Mouse (Mus musculus) limb, embryonic 14.5 days (tissue): ENCODE measurements around the gene Gm11077. TPM values are rescaled to one million over a fixed set of nuclear protein-coding genes. Genes with fewer than 3 reads are reported as not detected.

ENCODE experiments used
- ATAC-seq: fragments of 200-750 bp; cut with Nextera tagmentation; 2 replicates; pipeline ENCODE4 v1.8.0; 2017; ENCODE audit warnings: low read depth, moderate number of reproducible peaks, moderate TSS enrichment; ENCODE audit not compliant: low FRiP score
- DNase-seq: peaks from one replicate; pipeline ENCODE4 v3.0.0-alpha.2; 2015; ENCODE audit warnings: low spot score
- H3K27ac ChIP-seq: fragments of 300-500 bp; sonication (generic); replicated peaks from 2 replicates; pipeline ENCODE4 v1.5.1; 2014; ENCODE audit warnings: low read depth, mild to moderate bottlenecking, low read length, moderate library complexity, mixed read lengths
- H3K27me3 ChIP-seq: fragments of 300-500 bp; sonication (generic); 2 replicates; pipeline ENCODE4 v1.6.1; 2014; ENCODE audit warnings: low read length, mixed read lengths; ENCODE audit not compliant: control insufficient read depth, insufficient read depth
- H3K36me3 ChIP-seq: fragments of 300-500 bp; sonication (generic); 2 replicates; pipeline ENCODE4 v1.6.1; 2014; ENCODE audit warnings: mild to moderate bottlenecking, low read length, moderate library complexity, mixed read lengths; ENCODE audit not compliant: control insufficient read depth, insufficient read depth
- H3K4me1 ChIP-seq: fragments of 300-500 bp; sonication (generic); 2 replicates; pipeline ENCODE4 v1.6.1; 2014; ENCODE audit warnings: antibody characterized with exemption, low read length, mixed read lengths; ENCODE audit not compliant: control insufficient read depth, insufficient read depth
- H3K4me2 ChIP-seq: fragments of 300-500 bp; sonication (generic); replicated peaks from 2 replicates; pipeline ENCODE4 v1.6.1; 2014; ENCODE audit warnings: low read depth, mild to moderate bottlenecking, low read length, moderate library complexity; ENCODE audit not compliant: severe bottlenecking
- H3K4me3 ChIP-seq: fragments of 300-500 bp; sonication (generic); replicated peaks from 2 replicates; pipeline ENCODE4 v1.5.1; 2014; ENCODE audit warnings: low read length
- H3K9ac ChIP-seq: fragments of 300-500 bp; sonication (generic); 2 replicates; pipeline ENCODE4 v1.6.1; 2014; ENCODE audit warnings: mild to moderate bottlenecking, low read depth, low read length, moderate library complexity; ENCODE audit not compliant: severe bottlenecking
- H3K9me3 ChIP-seq: fragments of 300-500 bp; sonication (generic); 2 replicates; pipeline ENCODE4 v1.6.1; 2016; ENCODE audit warnings: low read length; ENCODE audit not compliant: control insufficient read depth
- POLR2A ChIP-seq: fragments of 200-500 bp; IDR thresholded peaks from 2 replicates; pipeline ENCODE4 v1.8.0; 2012; ENCODE audit warnings: inconsistent platforms, mild to moderate bottlenecking, moderate library complexity, borderline replicate concordance; ENCODE audit not compliant: insufficient read depth, insufficient read length; ENCODE audit errors: extremely low read depth
- WGBS: fragments of 180-500 bp; shearing (Covaris S2); extraction: QIAGEN DNeasy Blood & Tissue Kit; methylation state at CpG from one replicate; pipeline ENCODE4 v1.1.7; 2014; 5-methylcytosine and 5-hydroxymethylcytosine counted together
- polyA plus RNA-seq, 2 experiments: library from polyadenylated mRNA; depleted of rRNA in 1 of 2; stranded (reverse) in 1 of 2; unstranded in 1 of 2; fragments of >200 nt; fragmentation: Nextera tagmentation in 1 of 2; extraction: Ambion mirVana in 1 of 2; gene quantifications; 2 replicates each; pipeline versions ENCODE4 v1.2.1 to v1.2.3; 2012 to 2014

The Gm11077 gene
- polyA plus RNA-seq, 2 experiments = not detected

- ATAC-seq = 0 out of 2 replicates have a peak, but pooled peaks have one; percentile 48
Observed at GRCm38 (mm10) chr6:140714905-140715365, 14.1 kb upstream of the Gm11077 start.

GRCm38 (mm10) chr6:140722058-140722457, 7.0 kb upstream of the Gm11077 start:
- no peak for ATAC-seq
- WGBS = 68% methylated on average over 10 of the region's 10 CpGs
- H3K27me3 ChIP-seq = no peaks in the 10 kb centered on the region

More at GRCm38 (mm10) chr6:140714905-140715365, 14.1 kb upstream of the Gm11077 start:
- Histone ChIP-seq H3K27ac (no peak overlapping the region), H3K4me3 (no peak overlapping the region), H3K27me3 (no peaks in the 10 kb centered on the region), H3K36me3 (no peaks in the 10 kb centered on the region), H3K4me1 (no peaks in the 10 kb centered on the region), H3K9me3 (no peaks in the 10 kb centered on the region), H3K9ac (no peak overlapping the region), H3K4me2 (no peak overlapping the region)
- TF ChIP-seq POLR2A = no peak
- DNase-seq = peak; percentile 88
- 22% methylated on average over 10 of the region's 10 CpGs for WGBS

GRCm38 (mm10) chr6:140730669-140731401, 1.8 kb downstream of the Gm11077 start:
- Histone ChIP-seq H3K4me1 (no peaks in the 10 kb centered on the region), H3K4me3 (no peak overlapping the region), H3K4me2 (no peak overlapping the region), H3K36me3 (no peaks in the 10 kb centered on the region), H3K27me3 (no peaks in the 10 kb centered on the region), H3K9me3 (no peaks in the 10 kb centered on the region), H3K9ac (no peak overlapping the region), H3K27ac (no peak overlapping the region)
- WGBS = 75% methylated on average over 6 of the region's 6 CpGs
- no peak for ATAC-seq
- no peak for TF ChIP-seq POLR2A
- DNase-seq = no peak

More at GRCm38 (mm10) chr6:140722058-140722457, 7.0 kb upstream of the Gm11077 start:
- TF ChIP-seq POLR2A = no peak
- Histone ChIP-seq H3K4me1 (no peaks in the 10 kb centered on the region), H3K9ac (no peak overlapping the region), H3K9me3 (no peaks in the 10 kb centered on the region), H3K4me3 (no peak overlapping the region), H3K36me3 (no peaks in the 10 kb centered on the region), H3K27ac (no peak overlapping the region), H3K4me2 (no peak overlapping the region)
- no peak for DNase-seq

- Histone ChIP-seq H3K27me3 (no peaks in the 10 kb centered on the region), H3K4me2 (no peak overlapping the region), H3K27ac (no peak overlapping the region), H3K9me3 (no peaks in the 10 kb centered on the region), H3K4me3 (no peak overlapping the region), H3K36me3 (no peaks in the 10 kb centered on the region), H3K4me1 (no peaks in the 10 kb centered on the region), H3K9ac (no peak overlapping the region)
- WGBS = 90% methylated on average over 1 of the region's 1 CpGs
- ATAC-seq (no peak), DNase-seq (no peak)
- no peak for TF ChIP-seq POLR2A
Observed at GRCm38 (mm10) chr6:140731402-140731730, 2.3 kb downstream of the Gm11077 start.

- ATAC-seq (no peak), DNase-seq (no peak)
- H3K4me2 ChIP-seq = peak overlapping the region; percentile 44
- peak overlapping the region; percentile 38; the same call in 1 of the 2 replicates for H3K9ac ChIP-seq
- H3K27me3 ChIP-seq = no peaks in the 10 kb centered on the region
- TF ChIP-seq POLR2A = no peak
- peak overlapping the region; percentile 21 for H3K4me3 ChIP-seq
- H3K27ac ChIP-seq = no peak overlapping the region
- WGBS = 39% methylated on average over 10 of the region's 10 CpGs
- H3K9me3 ChIP-seq = no peaks in the 10 kb centered on the region
- H3K4me1 ChIP-seq = no peaks in the 10 kb centered on the region
- H3K36me3 ChIP-seq = no peaks in the 10 kb centered on the region
Observed at GRCm38 (mm10) chr6:140732971-140733640, 4.0 kb downstream of the Gm11077 start.
